ENCODE assay signal across 24 mouse cellular contexts in the genomic region with DNA sequence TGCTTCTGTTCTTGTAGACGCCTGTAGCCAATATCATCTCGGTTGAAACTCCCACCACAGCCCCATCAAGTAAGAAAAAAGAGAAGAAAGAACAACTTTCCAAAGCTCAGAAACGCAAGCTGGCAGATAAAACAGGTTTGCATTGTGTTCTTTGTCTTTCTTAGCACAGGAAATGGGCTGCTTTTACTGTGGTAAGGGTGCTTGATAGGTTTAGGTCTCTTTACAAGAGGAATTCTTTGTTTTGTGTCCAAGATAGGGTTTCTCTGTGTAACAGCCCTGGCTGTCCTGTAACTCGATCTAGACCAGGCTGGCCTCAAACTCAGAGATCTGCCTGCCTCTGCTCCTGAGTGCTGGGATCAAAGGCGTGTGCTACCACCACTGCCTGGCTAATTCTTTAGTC. TPM values are rescaled to one million over a fixed set of nuclear protein-coding genes. Genes with fewer than 3 reads are reported as not detected.
DNase-seq lines count a peak whose midpoint lies in the region; TF ChIP-seq lines count a peak whose summit lies in the region.
"Had no signal": no experiment of that assay in that cellular context is flagged by ENCODE, and none has a peak within 500 bp of the region (broad histone marks: within the 10 kb centered on the region; RNA-seq: fewer than 3 reads in every experiment).

No protein-coding gene starts in this region.

- peaks cover 81% of the 10 kb centered on the region for H3K36me3 ChIP-seq in heart, embryonic 10.5 days
- peaks cover 19% of the 10 kb centered on the region for H3K36me3 ChIP-seq in ES-E14 (ENCODE audit: control insufficient read depth, insufficient read depth, low read length, poor library complexity, severe bottlenecking)

- no peaks in the 10 kb centered on the region for H3K27me3 ChIP-seq in heart, embryonic 10.5 days (ENCODE audit: insufficient read depth, poor library complexity, severe bottlenecking)
- H3K27me3 ChIP-seq: CH12.LX; embryonic facial prominence, embryonic 12.5 days; embryonic facial prominence, embryonic 15.5 days; heart, embryonic 13.5 days; hindbrain, embryonic 13.5 days; intestine, embryonic 15.5 days had no signal

- peak; percentile 3 for DNase-seq in heart, embryonic 10.5 days (ENCODE audit: low spot score)
- no peak for DNase-seq in heart, postnatal 4 days
- peak; percentile 25 for DNase-seq in thymus, postnatal 14 days
- DNase-seq in thymus, postnatal 4 days: no peak
- DNase-seq in ES-E14 (ENCODE audit: low read depth, low spot score): peak; percentile 49
- DNase-seq in ZHBTc4 (ENCODE audit: low read depth, low spot score): peak; percentile 78
- DNase-seq in kidney, adult 8-10 months: no peak
- DNase-seq: adrenal gland, postnatal 10 days; B cell, adult 2 months; cerebellum, adult 11 months; cerebellum, adult 2 months; cerebellum, adult 9-11 months; cerebellum, postnatal 25 days; forebrain, postnatal 0 days; gastrocnemius, adult 2 months; gastrocnemius, postnatal 14 days; heart, adult 18-20 months had no signal

- in situ Hi-C loops in ES-E14 (cut with MboI; ENCODE audit: low sequenced_read_pairs in 2 of 2, unreplicated experiment in 2 of 2): no loop called here

- 89% methylated on average over 5 of the region's 5 CpGs for WGBS in heart, embryonic 10.5 days

- H3K4me3 ChIP-seq in heart, embryonic 10.5 days: no peak overlapping the region
- no peak overlapping the region for H3K4me3 ChIP-seq in ES-E14 (ENCODE audit: insufficient read depth in 1 of 2, low read depth in 1 of 2, low read length in 2 of 2, poor library complexity in 1 of 2, severe bottlenecking in 1 of 2)
- H3K4me3 ChIP-seq: embryonic facial prominence, embryonic 12.5 days; embryonic facial prominence, embryonic 15.5 days; gastrocnemius, adult 2 months; heart, embryonic 13.5 days; hindbrain, embryonic 10.5 days; hindbrain, embryonic 13.5 days; intestine, embryonic 15.5 days had no signal

- no peak overlapping the region for H3K27ac ChIP-seq in heart, embryonic 10.5 days
- no peak overlapping the region for H3K27ac ChIP-seq in ES-E14 (ENCODE audit: insufficient read depth, low read depth, low read length, poor library complexity, severe bottlenecking)
- H3K27ac ChIP-seq: embryonic facial prominence, embryonic 12.5 days; embryonic facial prominence, embryonic 15.5 days; gastrocnemius, adult 2 months; heart, embryonic 13.5 days; hindbrain, embryonic 10.5 days; hindbrain, embryonic 13.5 days; intestine, embryonic 15.5 days had no signal

- no peaks in the 10 kb centered on the region for H3K9me3 ChIP-seq in heart, embryonic 10.5 days
- no peaks in the 10 kb centered on the region for H3K9me3 ChIP-seq in ES-E14 (ENCODE audit: control insufficient read depth, insufficient read depth, low read depth, low read length)
- H3K9me3 ChIP-seq: embryonic facial prominence, embryonic 12.5 days; embryonic facial prominence, embryonic 15.5 days; heart, embryonic 13.5 days; hindbrain, embryonic 10.5 days; hindbrain, embryonic 13.5 days; intestine, embryonic 15.5 days had no signal

- no peaks in the 10 kb centered on the region for H3K4me1 ChIP-seq in heart, embryonic 10.5 days
- H3K4me1 ChIP-seq in ES-E14 (ENCODE audit: control insufficient read depth in 2 of 2, insufficient read depth in 2 of 2, low read length in 2 of 2, poor library complexity in 1 of 2): no peaks in the 10 kb centered on the region; a peak in 1 of 4 replicates
- H3K4me1 ChIP-seq: embryonic facial prominence, embryonic 12.5 days; embryonic facial prominence, embryonic 15.5 days; hindbrain, embryonic 13.5 days; intestine, embryonic 15.5 days had no signal

- H3K9ac ChIP-seq in ES-E14 (ENCODE audit: insufficient read depth, low read depth, low read length, poor library complexity, severe bottlenecking): no peak overlapping the region
- H3K9ac ChIP-seq: embryonic facial prominence, embryonic 12.5 days; embryonic facial prominence, embryonic 15.5 days; forebrain, postnatal 0 days; heart, embryonic 13.5 days; hindbrain, embryonic 13.5 days; intestine, embryonic 15.5 days had no signal

TF ChIP-seq in ES-E14, 5 proteins besides CTCF, POLR2A, EP300 and RAD21:
- TF ChIP-seq CHD2 (IDR thresholded peaks at IDR 0.05; ENCODE audit: low read depth, low read length) (no peak), MAFK (IDR thresholded peaks at IDR 0.05; ENCODE audit: insufficient read depth, low read depth, low read length) (0 out of 2 replicates have a peak, but pooled peaks have one; percentile 25)

RNA-seq across cellular contexts. Expression of a gene that starts 10.6 kb away (rescaled TPM):
- polyA plus RNA-seq in heart, embryonic 10.5 days (2016; fragmentation: Nextera tagmentation; extraction: Ambion mirVana): 40.2 and 41.5 TPM in 2 replicates
- total RNA-seq in heart, postnatal 4 days (2021): 10 to 100 TPM; 45.6 to 49.7 TPM
- 15.8 and 25.3 TPM in 2 replicates for total RNA-seq in ES-E14 (2012; rRNA removed)

RNA-seq across cellular contexts. Expression of a gene that starts 10.8 kb away (rescaled TPM):
- polyA plus RNA-seq in heart, embryonic 10.5 days (2016; fragmentation: Nextera tagmentation; extraction: Ambion mirVana): 27.2 and 28.4 TPM in 2 replicates
- total RNA-seq in heart, postnatal 4 days (2021): 10 to 100 TPM; 21.6 to 22.4 TPM
- total RNA-seq in ES-E14 (2012; rRNA removed): 24.7 and 27.7 TPM in 2 replicates

Comparison
In these comparisons a context has a peak if more than half of its experiments do, and no peak if none do; other contexts are left out.
1. DNase-seq: peak in heart, embryonic 10.5 days (single experiment), thymus, postnatal 14 days (single experiment), ES-E14 (single experiment) and ZHBTc4 (single experiment); none in heart, postnatal 4 days (single experiment), thymus, postnatal 4 days (single experiment) and kidney, adult 8-10 months (0 of 2).